Mouse (Mus musculus) midbrain, postnatal 0 days (tissue): ENCODE data around the gene Plcb1. TPM values are rescaled to one million over a fixed set of nuclear protein-coding genes. Genes with fewer than 3 reads are reported as not detected.

ENCODE experiments used
- ATAC-seq: fragments of 200-750 bp; cut with Nextera tagmentation; 2 replicates; pipeline ENCODE4 v1.8.0; 2017; ENCODE audit warnings: moderate number of reproducible peaks, mild to moderate bottlenecking, moderate TSS enrichment, moderate library complexity; ENCODE audit not compliant: low FRiP score
- DNase-seq: peaks from one replicate; pipeline ENCODE4 v3.0.0-alpha.2; 2015; ENCODE audit warnings: low spot score
- H3K27ac ChIP-seq: fragments of 300-500 bp; sonication (generic); 2 replicates; pipeline ENCODE4 v1.5.1; 2014; ENCODE audit warnings: low read depth, mild to moderate bottlenecking, low read length, mixed read lengths
- H3K27me3 ChIP-seq: fragments of 300-500 bp; sonication (generic); 2 replicates; pipeline ENCODE4 v1.6.1; 2014; ENCODE audit warnings: low read length, control low read depth, mixed read lengths; ENCODE audit not compliant: insufficient read depth
- H3K36me3 ChIP-seq: fragments of 300-500 bp; sonication (generic); 2 replicates; pipeline ENCODE4 v1.6.1; 2014; ENCODE audit warnings: low read length, control low read depth, mixed read lengths; ENCODE audit not compliant: insufficient read depth
- H3K4me1 ChIP-seq: fragments of 300-500 bp; sonication (generic); 2 replicates; pipeline ENCODE4 v1.6.1; 2014; ENCODE audit warnings: mild to moderate bottlenecking, control low read depth, antibody characterized with exemption, low read length, mixed read lengths; ENCODE audit not compliant: insufficient read depth
- H3K4me2 ChIP-seq: fragments of 300-500 bp; sonication (generic); 2 replicates; pipeline ENCODE4 v1.6.1; 2014; ENCODE audit warnings: low read depth, mild to moderate bottlenecking, low read length, mixed read lengths; ENCODE audit not compliant: poor library complexity, severe bottlenecking
- H3K4me3 ChIP-seq: fragments of 300-500 bp; sonication (generic); 2 replicates; pipeline ENCODE4 v1.5.1; 2014; ENCODE audit warnings: low read depth, mild to moderate bottlenecking, low read length, moderate library complexity
- H3K9ac ChIP-seq: fragments of 300-500 bp; sonication (generic); replicated peaks from 2 replicates; pipeline ENCODE4 v1.6.1; 2014; ENCODE audit warnings: mild to moderate bottlenecking, low read length, moderate library complexity, mixed read lengths; ENCODE audit not compliant: poor library complexity, severe bottlenecking
- H3K9me3 ChIP-seq: fragments of 300-500 bp; sonication (generic); 2 replicates; pipeline ENCODE4 v1.6.1; 2016; ENCODE audit warnings: low read length, control low read depth
- CTCF ChIP-seq: IDR thresholded peaks from 2 replicates; pipeline ENCODE4 v1.5.1; 2016; ENCODE audit warnings: antibody characterized with exemption, mild to moderate bottlenecking
- WGBS: fragments of 180-500 bp; shearing (Covaris S2); extraction: QIAGEN DNeasy Blood & Tissue Kit; methylation state at CpG from one replicate; pipeline ENCODE4 v1.1.7; 2014; 5-methylcytosine and 5-hydroxymethylcytosine counted together
- polyA plus RNA-seq: library from polyadenylated mRNA; unstranded; fragments of >200 nt; fragmentation: Nextera tagmentation; extraction: Ambion mirVana; gene quantifications from 2 replicates; pipeline ENCODE4 v1.2.1, GENCODE M21; 2015
- total RNA-seq: library from RNA; depleted of rRNA; stranded (reverse); fragments of >200 nt; gene quantifications from 2 replicates; pipeline ENCODE4 v1.2.3, GENCODE M21; 2014

The Plcb1 gene
- total and polyA plus RNA-seq, 2 experiments from 2014 or later: 36.1 to 59.0 TPM

DNA sequence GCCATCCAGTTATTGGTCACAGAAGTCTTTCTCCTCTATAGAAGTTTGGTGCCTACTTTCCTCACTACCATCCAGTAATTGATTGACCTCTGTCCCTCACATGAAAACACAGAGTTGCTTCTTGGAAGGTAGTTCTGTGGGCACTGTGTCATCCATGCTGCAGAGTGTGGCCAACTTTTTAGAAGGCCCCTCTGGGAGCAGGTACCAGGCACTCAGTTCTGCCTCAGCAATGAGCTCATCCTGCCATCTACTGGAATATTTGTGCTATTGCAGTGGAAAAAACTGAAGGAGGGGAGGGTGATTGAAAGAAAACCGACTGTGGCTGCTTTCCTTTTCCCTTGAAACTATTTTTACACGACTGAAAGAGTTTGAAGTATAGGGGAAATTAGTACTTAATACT, 542.9 kb downstream of the Plcb1 start:
- WGBS: 3% methylated on average over 2 of the region's 2 CpGs
- Histone ChIP-seq H3K4me2 (no peak overlapping the region), H3K27ac (no peak overlapping the region), H3K4me3 (no peak overlapping the region), H3K9ac (no peak overlapping the region), H3K9me3 (no peaks in the 10 kb centered on the region), H3K4me1 (no peaks in the 10 kb centered on the region; the same call in 1 of the 2 replicates), H3K36me3 (no peaks in the 10 kb centered on the region), H3K27me3 (no peaks in the 10 kb centered on the region)
- ATAC-seq (0 out of 2 replicates have a peak, but pooled peaks have one; percentile 55), DNase-seq (peak; percentile 75)
- peak; percentile 95 for TF ChIP-seq CTCF

- no peaks in the 10 kb centered on the region for H3K27me3 ChIP-seq
- no peaks in the 10 kb centered on the region for H3K9me3 ChIP-seq
- no peak overlapping the region for H3K9ac ChIP-seq
- peak; percentile 87 for DNase-seq
- WGBS: 10% methylated on average over 14 of the region's 14 CpGs
- no peak overlapping the region for H3K27ac ChIP-seq
- TF ChIP-seq CTCF: peak; percentile 97
- ATAC-seq: peak; percentile 65; the same call in 1 of the 2 replicates
- peak overlapping the region; percentile 22; the same call in 1 of the 2 replicates for H3K4me3 ChIP-seq
- peak overlapping the region; percentile 47 for H3K4me2 ChIP-seq
- H3K36me3 ChIP-seq: no peaks in the 10 kb centered on the region; the same call in 1 of the 2 replicates
- no peaks in the 10 kb centered on the region; the same call in 1 of the 2 replicates for H3K4me1 ChIP-seq
These were observed 544.1 kb downstream of the Plcb1 start for GRCm38 (mm10) chr2:135329782-135330545.

- no peaks in the 10 kb centered on the region; the same call in 1 of the 2 replicates for H3K4me1 ChIP-seq
- H3K9ac ChIP-seq: no peak overlapping the region
- ATAC-seq (no peak), DNase-seq (no peak)
- TF ChIP-seq CTCF: no peak
- H3K27me3 ChIP-seq: no peaks in the 10 kb centered on the region
- H3K4me2 ChIP-seq: no peak overlapping the region
- no peaks in the 10 kb centered on the region for H3K9me3 ChIP-seq
- no peak overlapping the region for H3K27ac ChIP-seq
- no peaks in the 10 kb centered on the region; the same call in 1 of the 2 replicates for H3K36me3 ChIP-seq
- H3K4me3 ChIP-seq: no peak overlapping the region
- 93% methylated on average over 1 of the region's 1 CpGs for WGBS
These were observed 546.0 kb downstream of the Plcb1 start for GRCm38 (mm10) chr2:135331868-135332267.

DNA sequence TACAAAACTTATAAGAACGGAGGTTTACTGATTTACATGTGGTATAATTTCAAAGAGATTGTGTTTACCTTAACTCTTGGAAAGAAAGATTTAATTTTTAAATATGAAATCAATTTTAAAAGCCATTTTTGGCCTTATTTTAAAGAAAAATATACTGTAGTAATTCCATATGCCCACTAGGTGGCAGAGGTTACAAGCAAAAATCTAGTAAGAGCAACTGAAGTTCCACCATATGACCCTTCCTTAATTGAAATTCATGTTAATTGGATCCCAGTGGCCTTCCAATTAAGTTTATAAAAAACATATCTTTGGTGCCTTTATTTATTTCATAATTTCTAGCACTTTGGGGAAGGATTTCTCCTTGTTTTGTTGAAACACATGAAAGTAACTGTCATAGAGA, 570.4 kb downstream of the Plcb1 start:
- Histone ChIP-seq H3K9ac (no peak overlapping the region), H3K4me2 (no peak overlapping the region), H3K9me3 (no peaks in the 10 kb centered on the region), H3K4me1 (no peaks in the 10 kb centered on the region), H3K27ac (no peak overlapping the region), H3K27me3 (no peaks in the 10 kb centered on the region), H3K4me3 (no peak overlapping the region), H3K36me3 (no peaks in the 10 kb centered on the region; the same call in 1 of the 2 replicates)
- no peak for ATAC-seq
- peak; percentile 74 for DNase-seq
- WGBS: 43% methylated on average over 1 of the region's 1 CpGs
- TF ChIP-seq CTCF: peak; percentile 81

DNA sequence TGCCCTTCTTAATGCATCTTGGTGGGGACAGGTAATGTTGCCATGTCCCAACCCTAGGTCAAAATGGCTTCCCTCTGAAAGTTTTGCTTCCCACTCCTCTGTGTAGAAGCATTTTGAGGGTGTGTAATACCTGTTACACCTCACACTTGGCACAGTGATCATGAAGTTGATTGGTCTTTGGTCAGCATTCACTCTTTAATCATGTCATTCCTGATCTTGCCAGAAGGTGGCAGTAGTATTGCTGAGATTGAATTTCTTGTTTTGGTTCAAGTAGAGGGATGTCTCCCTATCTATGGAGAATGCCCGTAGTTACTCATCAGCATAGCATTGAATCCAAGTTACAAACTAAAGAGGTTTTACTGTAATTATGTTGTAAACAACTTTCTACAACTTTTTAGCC, 575.9 kb downstream of the Plcb1 start:
- no peaks in the 10 kb centered on the region for H3K9me3 ChIP-seq
- no peak overlapping the region for H3K4me2 ChIP-seq
- H3K27ac ChIP-seq: no peak overlapping the region
- ATAC-seq: 0 out of 2 replicates have a peak, but pooled peaks have one; percentile 31
- H3K4me3 ChIP-seq: no peak overlapping the region
- H3K9ac ChIP-seq: no peak overlapping the region
- no peaks in the 10 kb centered on the region for H3K4me1 ChIP-seq
- TF ChIP-seq CTCF: peak; percentile 94
- H3K36me3 ChIP-seq: peaks cover 4% of the 10 kb centered on the region
- DNase-seq: peak; percentile 82
- no peaks in the 10 kb centered on the region for H3K27me3 ChIP-seq
- WGBS: 3% methylated on average over 1 of the region's 1 CpGs

- H3K27ac ChIP-seq: no peak overlapping the region
- WGBS: 84% methylated on average over 5 of the region's 5 CpGs
- no peak for TF ChIP-seq CTCF
- no peaks in the 10 kb centered on the region for H3K4me1 ChIP-seq
- ATAC-seq (no peak), DNase-seq (no peak)
- no peak overlapping the region for H3K9ac ChIP-seq
- H3K27me3 ChIP-seq: no peaks in the 10 kb centered on the region
- no peaks in the 10 kb centered on the region for H3K9me3 ChIP-seq
- H3K4me2 ChIP-seq: no peak overlapping the region
- H3K4me3 ChIP-seq: no peak overlapping the region
- H3K36me3 ChIP-seq: peaks cover 4% of the 10 kb centered on the region
These were observed 577.1 kb downstream of the Plcb1 start for GRCm38 (mm10) chr2:135362948-135363347.
